Mouse (Mus musculus) C2C12 (cell line): ENCODE results near the gene Ntrk1. TPM values are rescaled to one million over a fixed set of nuclear protein-coding genes. Genes with fewer than 3 reads are reported as not detected.

Source experiments
- H3K27me3 ChIP-seq: one replicate; pipeline ENCODE4 v1.6.1; 2011; ENCODE audit not compliant: control insufficient read depth, insufficient read depth, insufficient read length
- H3K36me3 ChIP-seq: one replicate; pipeline ENCODE4 v1.6.1; 2011; ENCODE audit not compliant: control insufficient read depth, insufficient read depth
- H3K4me3 ChIP-seq: one replicate; pipeline ENCODE4 v1.5.1; 2011; ENCODE audit warnings: mild to moderate bottlenecking, control low read depth; ENCODE audit not compliant: poor library complexity, insufficient read depth, severe bottlenecking
- H3K79me2 ChIP-seq: one replicate; pipeline ENCODE4 v1.6.1; 2011; ENCODE audit not compliant: control insufficient read depth, insufficient read depth
- H3K79me3 ChIP-seq: one replicate; pipeline ENCODE4 v1.6.1; 2011; ENCODE audit warnings: low read depth, control low read depth
- H3ac ChIP-seq: one replicate; pipeline ENCODE3; 2011; ENCODE audit warnings: low read depth; ENCODE audit not compliant: control insufficient read depth, insufficient read length
- CEBPB ChIP-seq: IDR thresholded peaks from one replicate; pipeline ENCODE4 v1.6.1; 2011; ENCODE audit warnings: low read depth, mild to moderate bottlenecking, control low read depth, moderate library complexity
- CTCF ChIP-seq: IDR thresholded peaks from one replicate; pipeline ENCODE4 v1.5.1; 2011; ENCODE audit not compliant: control insufficient read depth, insufficient read depth, insufficient read length
- FOSL1 ChIP-seq: IDR thresholded peaks from one replicate; pipeline ENCODE4 v1.8.0; 2011; ENCODE audit warnings: mild to moderate bottlenecking, low read length; ENCODE audit not compliant: poor library complexity, insufficient read depth, severe bottlenecking
- MAX ChIP-seq: IDR thresholded peaks from one replicate; pipeline ENCODE4 v1.6.1; 2011; ENCODE audit warnings: mild to moderate bottlenecking, control low read depth
- MYOD1 ChIP-seq: IDR thresholded peaks from one replicate; pipeline ENCODE4 v1.6.1; 2011; ENCODE audit warnings: low read depth; ENCODE audit not compliant: control insufficient read depth, insufficient read length
- MYOG ChIP-seq: IDR thresholded peaks from one replicate; pipeline ENCODE4 v1.6.1; 2011; ENCODE audit not compliant: control insufficient read depth, insufficient read length; ENCODE audit errors: extremely low read depth
- USF1 ChIP-seq: IDR thresholded peaks from one replicate; pipeline ENCODE4 v1.6.1; 2011; ENCODE audit warnings: low read depth, mild to moderate bottlenecking, control low read depth, moderate library complexity
- polyA plus RNA-seq: library from polyadenylated mRNA; unstranded; fragments of >200 nt; fragmentation: generic; extraction: Trizol; gene quantifications from one replicate; pipeline ENCODE4 v1.2.1, GENCODE M21; 2012; ENCODE audit warnings: missing spikeins

Ntrk1 gene
- polyA plus RNA-seq, 1 experiment: not detected

DNA sequence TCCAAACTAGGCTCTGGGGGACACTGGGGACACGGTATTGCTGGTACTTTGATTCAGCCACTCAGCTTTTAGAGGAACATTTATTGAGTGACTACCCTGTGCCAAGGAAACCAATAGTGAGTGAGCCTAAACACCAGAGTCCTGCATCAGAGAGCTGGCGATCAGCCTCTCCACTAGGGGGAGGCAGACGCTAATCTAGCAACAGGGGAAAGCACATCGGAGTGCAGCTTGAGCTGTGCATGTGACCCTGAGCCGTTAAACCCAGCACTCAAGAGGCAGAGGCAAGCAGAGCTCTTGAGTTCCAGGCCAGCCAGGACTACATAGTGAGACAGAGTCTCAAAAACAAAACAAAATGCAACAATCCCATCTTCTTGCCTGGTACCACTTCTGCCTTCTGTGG lies 45.9 kb downstream of the Ntrk1 start:
- Histone ChIP-seq H3K79me2 (no peaks in the 10 kb centered on the region), H3K36me3 (no peaks in the 10 kb centered on the region)
- TF ChIP-seq FOSL1: no peak
- peak; percentile 45 for TF ChIP-seq CTCF
- peak; percentile 35 for TF ChIP-seq USF1
- no peak for TF ChIP-seq MAX

DNA sequence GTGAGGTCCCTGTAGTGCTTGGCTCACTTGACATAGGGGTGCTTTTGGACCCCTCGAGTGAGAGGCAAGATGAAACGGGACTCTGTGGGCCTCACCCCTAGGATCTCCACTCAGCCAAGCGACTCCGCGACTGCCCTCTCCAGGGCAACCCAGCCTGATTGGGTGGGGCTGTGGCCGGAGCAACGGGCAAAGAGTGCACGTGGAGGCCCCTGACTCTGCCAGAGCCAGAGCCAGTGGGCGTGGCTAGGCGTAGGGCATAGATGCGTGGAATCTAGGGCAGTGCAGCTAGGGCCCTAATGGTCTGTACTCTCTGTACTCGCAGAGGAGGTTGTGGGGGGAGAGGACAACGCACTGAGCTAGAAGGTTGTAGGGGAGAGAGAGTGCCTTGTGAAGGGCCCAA lies 46.5 kb downstream of the Ntrk1 start, which contains the start of gene Lrrc71:
Gene Lrrc71 (minus strand): TSS at position 195 of the 400 bp plus-strand sequence.
- H3K4me3 ChIP-seq: no peak within 1 kb of the TSS
- TF ChIP-seq MAX: no peak
- no peak for TF ChIP-seq FOSL1
- no peak for TF ChIP-seq MYOG
- no peak for TF ChIP-seq USF1
- TF ChIP-seq CTCF: no peak
- no peak for TF ChIP-seq MYOD1
- no peak for TF ChIP-seq CEBPB
- no peak within 1 kb of the TSS for H3ac ChIP-seq
- H3K36me3 ChIP-seq: no peaks in the 10 kb centered on the region
- H3K79me3 ChIP-seq: no peaks in the 10 kb centered on the region
- H3K79me2 ChIP-seq: no peaks in the 10 kb centered on the region
- H3K27me3 ChIP-seq: peaks cover 11% of the 10 kb centered on the region

More for the DNA sequence above, 45.9 kb downstream of the Ntrk1 start:
- Histone ChIP-seq H3K79me3 (no peaks in the 10 kb centered on the region), H3K4me3 (no peak overlapping the region), H3ac (no peak overlapping the region), H3K27me3 (peaks cover 15% of the 10 kb centered on the region)

DNA sequence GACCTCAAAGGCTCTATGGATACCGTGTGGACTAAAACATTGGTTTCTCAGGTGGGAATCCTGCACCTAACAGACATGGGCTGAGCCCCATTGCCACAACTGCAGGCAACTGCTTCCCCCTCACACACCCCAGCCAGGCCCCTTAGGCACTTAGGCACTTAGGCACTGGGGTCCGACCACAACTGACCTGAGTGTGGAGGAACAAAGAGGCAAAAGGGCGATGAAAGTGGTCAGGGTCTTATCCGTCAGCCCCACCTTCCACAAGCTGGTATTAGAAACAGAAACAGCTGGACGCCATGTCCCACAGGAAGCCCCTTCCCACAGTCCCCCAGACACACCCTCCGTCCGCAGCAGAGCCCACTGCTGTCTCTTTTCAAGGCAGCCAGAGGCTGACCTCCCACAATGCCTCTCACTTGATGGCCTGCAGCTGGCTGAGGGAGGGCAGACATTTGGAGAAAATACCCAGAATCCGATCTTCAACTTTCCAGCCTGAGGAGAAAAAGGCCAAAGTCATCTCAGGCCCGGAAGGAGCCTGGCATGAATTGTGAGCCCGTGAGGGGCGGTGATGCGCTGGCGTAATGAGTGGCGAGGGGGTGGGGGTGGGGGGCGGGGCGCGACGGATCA lies 49.8 kb downstream of the Ntrk1 start:
- Histone ChIP-seq H3K79me3 (no peaks in the 10 kb centered on the region), H3K79me2 (no peaks in the 10 kb centered on the region), H3K36me3 (no peaks in the 10 kb centered on the region), H3K27me3 (peaks cover 10% of the 10 kb centered on the region), H3K4me3 (no peak overlapping the region), H3ac (no peak overlapping the region)
- TF ChIP-seq USF1 (no peak), MYOG (no peak), MYOD1 (no peak), MAX (no peak), CEBPB (no peak), FOSL1 (no peak), CTCF (no peak)

DNA sequence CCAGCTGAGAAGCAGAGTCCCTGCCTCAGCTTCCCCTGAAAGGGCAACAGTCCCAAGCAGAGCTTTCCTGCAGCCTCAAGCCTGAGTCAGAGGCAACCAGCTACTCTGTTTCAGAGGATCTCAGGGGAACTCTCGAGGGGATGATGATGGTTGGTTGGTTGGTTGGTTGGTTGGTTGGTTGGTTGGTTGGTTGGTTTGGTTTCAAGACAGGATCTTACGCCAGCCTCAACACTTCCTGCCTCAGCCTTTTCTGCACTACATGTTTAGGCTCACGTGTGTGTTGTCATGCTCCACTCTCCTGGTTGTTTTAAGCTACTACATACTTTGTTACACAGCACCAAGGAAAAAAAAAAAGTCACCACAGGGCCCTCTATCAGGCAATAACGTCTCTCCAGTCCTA lies 51.0 kb downstream of the Ntrk1 start:
- Histone ChIP-seq H3K4me3 (no peak overlapping the region), H3K27me3 (peaks cover 10% of the 10 kb centered on the region), H3ac (no peak overlapping the region), H3K36me3 (no peaks in the 10 kb centered on the region), H3K79me2 (no peaks in the 10 kb centered on the region), H3K79me3 (no peaks in the 10 kb centered on the region)
- TF ChIP-seq MAX (no peak), CEBPB (no peak)

DNA sequence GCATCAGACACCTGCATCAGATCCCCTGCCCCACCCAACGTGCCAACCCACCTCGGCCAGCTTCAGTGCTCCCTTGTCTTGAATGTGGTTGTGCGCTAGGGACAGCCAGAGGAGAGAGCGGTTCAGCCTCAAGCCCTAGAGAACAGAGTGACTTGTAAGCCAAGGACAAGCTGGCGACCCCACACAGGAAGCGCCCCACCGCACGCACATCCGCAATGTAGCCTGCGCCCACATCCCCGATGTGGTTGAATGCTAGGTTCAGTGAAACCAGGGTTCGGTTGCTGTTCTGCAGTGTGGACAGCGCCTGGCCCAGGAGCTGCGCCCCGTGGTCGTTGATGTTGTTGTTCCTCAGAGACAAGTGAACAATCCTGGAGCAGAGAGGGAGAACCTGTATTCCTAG lies 52.2 kb downstream of the Ntrk1 start:
- no peak overlapping the region for H3K4me3 ChIP-seq
- TF ChIP-seq CEBPB: no peak
- TF ChIP-seq CTCF: no peak
- no peak for TF ChIP-seq MYOG
- no peak for TF ChIP-seq MAX
- no peak for TF ChIP-seq USF1
- no peak for TF ChIP-seq MYOD1
- TF ChIP-seq FOSL1: no peak
- H3K27me3 ChIP-seq: peaks cover 10% of the 10 kb centered on the region
- H3K36me3 ChIP-seq: no peaks in the 10 kb centered on the region
- no peak overlapping the region for H3ac ChIP-seq
- H3K79me2 ChIP-seq: no peaks in the 10 kb centered on the region
- H3K79me3 ChIP-seq: no peaks in the 10 kb centered on the region

GRCm38 (mm10) chr3:87742013-87742412 lies 52.9 kb downstream of the Ntrk1 start:
- no peak for TF ChIP-seq CTCF
- TF ChIP-seq FOSL1: no peak
- TF ChIP-seq MAX: no peak
- no peak for TF ChIP-seq USF1
- TF ChIP-seq MYOD1: no peak
- Histone ChIP-seq H3K79me2 (no peaks in the 10 kb centered on the region), H3K27me3 (peaks cover 7% of the 10 kb centered on the region), H3K79me3 (no peaks in the 10 kb centered on the region), H3ac (no peak overlapping the region), H3K36me3 (no peaks in the 10 kb centered on the region), H3K4me3 (no peak overlapping the region)
